Mouse (Mus musculus) forebrain, embryonic 16.5 days (tissue): Measurements from ENCODE around the gene Hist1h3e. TPM values are rescaled to one million over a fixed set of nuclear protein-coding genes. Genes with fewer than 3 reads are reported as not detected.
"Not testable (repeated sequence)": the region's sequence is repeated elsewhere in the genome, so short reads cannot be mapped to it uniquely, and the experiment has no call there.

Experiments
- ATAC-seq: fragments of 200-750 bp; cut with Nextera tagmentation; 2 replicates; pipeline ENCODE4 v1.8.0; 2017; ENCODE audit warnings: mild to moderate bottlenecking, moderate library complexity
- H3K27ac ChIP-seq: fragments of 300-500 bp; sonication (generic); 2 replicates; pipeline ENCODE4 v1.5.1; 2014; ENCODE audit warnings: low read length, control low read depth
- H3K27me3 ChIP-seq: fragments of 300-500 bp; sonication (generic); replicated peaks from 2 replicates; pipeline ENCODE4 v1.6.1; 2014; ENCODE audit warnings: low read length; ENCODE audit not compliant: control insufficient read depth, insufficient read depth
- H3K36me3 ChIP-seq: fragments of 300-500 bp; sonication (generic); 2 replicates; pipeline ENCODE4 v1.6.1; 2014; ENCODE audit not compliant: control insufficient read depth, insufficient read depth
- H3K4me1 ChIP-seq: fragments of 300-500 bp; sonication (generic); replicated peaks from 2 replicates; pipeline ENCODE4 v1.6.1; 2014; ENCODE audit warnings: low read length; ENCODE audit not compliant: control insufficient read depth, insufficient read depth
- H3K4me2 ChIP-seq: fragments of 300-500 bp; sonication (generic); 2 replicates; pipeline ENCODE4 v1.6.1; 2014; ENCODE audit warnings: mild to moderate bottlenecking, low read length, control low read depth
- H3K4me3 ChIP-seq: fragments of 300-500 bp; sonication (generic); replicated peaks from 2 replicates; pipeline ENCODE4 v1.5.1; 2014; ENCODE audit warnings: mild to moderate bottlenecking, low read length, control low read depth
- H3K9ac ChIP-seq: fragments of 300-500 bp; sonication (generic); replicated peaks from 2 replicates; pipeline ENCODE4 v1.6.1; 2014; ENCODE audit warnings: low read depth, low read length, control low read depth
- H3K9me3 ChIP-seq: fragments of 300-500 bp; sonication (generic); 2 replicates; pipeline ENCODE4 v1.6.1; 2016; ENCODE audit warnings: low read length; ENCODE audit not compliant: control insufficient read depth
- WGBS: fragments of 180-500 bp; shearing (Covaris S2); extraction: QIAGEN DNeasy Blood & Tissue Kit; methylation state at CpG from one replicate; pipeline ENCODE4 v1.1.7; 2014; 5-methylcytosine and 5-hydroxymethylcytosine counted together
- polyA plus RNA-seq: library from polyadenylated mRNA; unstranded; fragments of >200 nt; fragmentation: Nextera tagmentation; extraction: Ambion mirVana; gene quantifications from 2 replicates; pipeline ENCODE4 v1.2.1, GENCODE M21; 2015

Gene Hist1h3e
- polyA plus RNA-seq, result 2.0 and 3.4 TPM in 2 replicates

- H3K27me3 ChIP-seq, H3K9me3 ChIP-seq, H3K36me3 ChIP-seq, H3K4me1 ChIP-seq: not testable (repeated sequence)
- Histone ChIP-seq H3K4me3 (peak within 1 kb of the TSS; percentile 42), H3K27ac (peak within 1 kb of the TSS; percentile 98), H3K4me2 (peak within 1 kb of the TSS; percentile 82), H3K9ac (peak within 1 kb of the TSS; percentile 57)
- peak; percentile 94 for ATAC-seq
- WGBS, result under 1% methylated on average over 57 of the region's 67 CpGs
These were observed at the start of gene Hist1h3e for GRCm38 (mm10) chr13:23561883-23562659. TSS of gene Hist1h3e (minus strand) at chr13:23562369.

DNA sequence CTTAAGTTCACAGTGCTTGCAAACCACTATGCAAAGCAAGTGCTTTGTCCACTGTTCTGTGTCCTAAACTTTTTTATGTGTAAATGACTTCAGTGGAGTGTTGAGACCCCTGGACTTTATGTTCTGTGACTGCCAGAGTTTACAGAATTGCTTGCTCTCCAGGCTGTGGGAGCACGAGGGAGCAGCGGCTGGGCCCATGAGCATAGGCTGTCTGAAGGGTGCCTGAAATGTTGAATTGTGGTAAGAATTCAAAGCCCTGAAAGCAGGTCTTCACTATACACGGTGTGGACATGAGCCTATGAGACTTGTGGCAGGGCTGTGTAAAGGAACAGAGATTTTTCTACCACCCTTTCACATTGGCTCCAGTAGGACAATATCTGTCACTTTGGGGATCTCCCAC is 49.5 kb upstream of the Hist1h3e start:
- Histone ChIP-seq H3K4me3 (no peak overlapping the region), H3K36me3 (no peaks in the 10 kb centered on the region), H3K9me3 (no peaks in the 10 kb centered on the region), H3K27ac (no peak overlapping the region), H3K4me1 (no peaks in the 10 kb centered on the region), H3K9ac (no peak overlapping the region), H3K4me2 (no peak overlapping the region), H3K27me3 (no peaks in the 10 kb centered on the region)
- 90% methylated on average over 3 of the region's 3 CpGs for WGBS
- no peak for ATAC-seq

DNA sequence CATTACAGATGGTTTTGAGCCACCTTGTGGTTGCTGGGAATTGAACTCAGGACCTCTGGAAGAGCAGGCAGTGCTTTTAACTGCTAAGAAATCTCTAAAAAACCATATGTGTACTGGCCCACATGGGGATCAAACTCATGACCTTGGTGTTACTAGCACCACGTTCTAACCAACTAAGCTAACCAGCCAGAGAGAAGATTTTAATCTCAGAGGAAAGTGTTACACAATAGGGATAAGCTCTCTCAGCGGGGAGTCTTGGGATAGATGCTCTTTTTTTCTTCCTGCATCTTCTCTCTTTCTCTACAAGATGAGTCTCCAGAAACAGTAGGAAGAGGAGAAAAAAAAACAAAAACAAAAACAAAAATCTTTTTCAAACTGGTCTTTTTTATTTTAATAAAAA is 48.2 kb upstream of the Hist1h3e start:
- 76% methylated on average over 2 of the region's 2 CpGs for WGBS
- H3K9me3 ChIP-seq, result no peaks in the 10 kb centered on the region
- no peak for ATAC-seq

GRCm38 (mm10) chr13:23609844-23610243 is 47.7 kb upstream of the Hist1h3e start:
- Histone ChIP-seq H3K27ac (no peak overlapping the region), H3K27me3 (no peaks in the 10 kb centered on the region), H3K9me3 (no peaks in the 10 kb centered on the region), H3K9ac (no peak overlapping the region), H3K4me3 (no peak overlapping the region), H3K4me2 (no peak overlapping the region), H3K4me1 (no peaks in the 10 kb centered on the region), H3K36me3 (no peaks in the 10 kb centered on the region)
- no peak for ATAC-seq

More for the DNA sequence above, 48.2 kb upstream of the Hist1h3e start:
- Histone ChIP-seq H3K9ac (no peak overlapping the region), H3K4me1 (no peaks in the 10 kb centered on the region), H3K4me3 (no peak overlapping the region), H3K4me2 (no peak overlapping the region), H3K27me3 (no peaks in the 10 kb centered on the region), H3K36me3 (no peaks in the 10 kb centered on the region), H3K27ac (no peak overlapping the region)

GRCm38 (mm10) chr13:23609209-23609608 is 47.0 kb upstream of the Hist1h3e start:
- H3K27me3 ChIP-seq, result no peaks in the 10 kb centered on the region
- H3K9me3 ChIP-seq, result no peaks in the 10 kb centered on the region
- ATAC-seq, result no peak
- H3K4me3 ChIP-seq, result no peak overlapping the region
- H3K9ac ChIP-seq, result no peak overlapping the region
- H3K27ac ChIP-seq, result no peak overlapping the region
- 90% methylated on average over 4 of the region's 4 CpGs for WGBS
- no peak overlapping the region for H3K4me2 ChIP-seq
- H3K36me3 ChIP-seq, result no peaks in the 10 kb centered on the region
- H3K4me1 ChIP-seq, result no peaks in the 10 kb centered on the region

DNA sequence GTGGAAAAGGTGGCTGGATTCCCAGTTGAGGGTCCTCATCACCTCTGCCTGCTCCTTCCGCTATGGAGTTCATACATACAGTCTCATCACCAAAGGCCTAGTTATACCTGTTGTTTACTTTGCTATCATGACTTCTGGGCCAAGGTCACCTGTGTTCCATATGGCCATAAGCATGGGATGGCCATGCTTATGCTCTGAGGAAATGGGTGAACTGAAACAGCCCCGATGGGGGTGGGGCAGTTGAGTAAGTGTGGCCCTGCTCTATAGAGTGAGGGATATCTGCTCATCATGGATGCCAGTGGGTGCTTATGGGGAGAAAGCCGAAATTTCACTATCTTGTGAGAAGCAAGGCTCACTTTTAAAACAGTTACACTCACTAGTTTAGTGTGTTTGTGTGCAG is 42.9 kb upstream of the Hist1h3e start:
- no peak overlapping the region for H3K9ac ChIP-seq
- H3K36me3 ChIP-seq, result no peaks in the 10 kb centered on the region
- no peak overlapping the region for H3K27ac ChIP-seq
- H3K27me3 ChIP-seq, result no peaks in the 10 kb centered on the region
- H3K4me2 ChIP-seq, result no peak overlapping the region
- 86% methylated on average over 3 of the region's 3 CpGs for WGBS
- no peaks in the 10 kb centered on the region for H3K9me3 ChIP-seq
- H3K4me3 ChIP-seq, result no peak overlapping the region
- no peaks in the 10 kb centered on the region for H3K4me1 ChIP-seq
- ATAC-seq, result no peak

- no peaks in the 10 kb centered on the region for H3K4me1 ChIP-seq
- no peaks in the 10 kb centered on the region for H3K27me3 ChIP-seq
- no peaks in the 10 kb centered on the region for H3K9me3 ChIP-seq
- no peaks in the 10 kb centered on the region for H3K36me3 ChIP-seq
- no peak for ATAC-seq
- no peak overlapping the region for H3K4me3 ChIP-seq
- no peak overlapping the region for H3K27ac ChIP-seq
- H3K4me2 ChIP-seq, result no peak overlapping the region
- H3K9ac ChIP-seq, result no peak overlapping the region
- 91% methylated on average over 3 of the region's 3 CpGs for WGBS
These were observed 42.3 kb upstream of the Hist1h3e start for GRCm38 (mm10) chr13:23604452-23604851.

DNA sequence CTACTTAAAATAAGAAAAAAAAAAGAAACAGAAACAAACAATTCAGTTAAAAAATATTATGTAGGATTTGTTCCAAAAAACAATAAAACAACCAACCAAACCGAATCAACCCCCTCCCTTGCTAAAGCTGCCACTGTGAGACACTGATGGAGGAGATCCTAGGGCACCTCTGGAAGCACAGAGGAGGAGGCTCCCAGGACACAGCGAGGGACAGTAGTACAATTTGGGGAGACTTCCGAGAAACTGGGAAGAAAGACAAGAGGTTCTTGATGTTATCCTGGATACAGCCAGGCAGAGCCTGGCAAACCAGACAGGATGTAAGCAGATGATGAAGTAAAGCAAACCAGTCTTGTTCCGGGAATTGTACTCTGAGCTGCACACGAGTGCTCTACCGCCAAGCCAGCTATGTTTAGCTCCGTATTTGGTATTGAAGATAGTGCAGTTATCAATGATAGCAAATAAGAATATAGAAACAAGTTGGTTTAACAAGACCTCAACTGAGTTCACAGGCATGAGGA is 41.1 kb upstream of the Hist1h3e start:
- Histone ChIP-seq H3K9ac (no peak overlapping the region), H3K4me1 (no peaks in the 10 kb centered on the region), H3K27me3 (no peaks in the 10 kb centered on the region), H3K4me3 (no peak overlapping the region), H3K36me3 (no peaks in the 10 kb centered on the region), H3K27ac (no peak overlapping the region), H3K9me3 (no peaks in the 10 kb centered on the region), H3K4me2 (no peak overlapping the region)
- ATAC-seq, result no peak
- WGBS, result 86% methylated on average over 7 of the region's 7 CpGs

DNA sequence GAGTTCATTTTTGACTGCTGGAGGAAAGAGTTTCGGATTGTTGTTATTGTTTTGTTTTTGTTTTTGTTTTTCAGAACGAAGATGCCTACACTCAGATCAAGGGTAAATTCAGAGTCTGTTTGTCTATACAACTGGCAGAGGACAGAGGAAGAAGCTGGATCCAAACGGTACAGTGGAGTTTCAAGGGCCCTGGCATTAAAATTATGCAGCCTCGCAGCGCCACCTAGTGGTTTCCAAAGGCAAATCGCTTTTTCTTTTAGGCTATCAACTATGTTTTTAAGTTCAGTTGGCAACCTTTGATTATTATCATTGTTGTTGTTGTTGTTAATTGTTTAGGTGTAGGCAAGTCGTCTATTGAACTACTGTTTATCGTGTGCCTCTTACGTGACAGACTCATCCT is 35.8 kb upstream of the Hist1h3e start:
- 8% methylated on average over 9 of the region's 9 CpGs for WGBS
- ATAC-seq, result no peak
- no peaks in the 10 kb centered on the region for H3K4me1 ChIP-seq

More for the DNA sequence above, 35.8 kb upstream of the Hist1h3e start:
- Histone ChIP-seq H3K4me3 (no peak overlapping the region), H3K9ac (no peak overlapping the region), H3K4me2 (no peak overlapping the region), H3K27me3 (no peaks in the 10 kb centered on the region), H3K27ac (no peak overlapping the region), H3K36me3 (no peaks in the 10 kb centered on the region), H3K9me3 (no peaks in the 10 kb centered on the region)
